Mouse (Mus musculus) ES-E14 (cell line): ENCODE results near the gene Rbfox2. TPM values are rescaled to one million over a fixed set of nuclear protein-coding genes. Genes with fewer than 3 reads are reported as not detected.

ENCODE experiments used
- DNase-seq: peaks from one replicate; pipeline ENCODE4 v3.0.0-alpha.2; 2013; ENCODE audit warnings: low read depth, low spot score
- H3K27ac ChIP-seq: 2 replicates; pipeline ENCODE4 v1.5.1; 2012; ENCODE audit warnings: low read depth, mild to moderate bottlenecking, low read length, moderate library complexity, mixed read lengths; ENCODE audit not compliant: poor library complexity, insufficient read depth, severe bottlenecking
- H3K36me3 ChIP-seq: 2 replicates; pipeline ENCODE4 v1.6.1; 2012; ENCODE audit warnings: mild to moderate bottlenecking, low read length, moderate library complexity, mixed read lengths; ENCODE audit not compliant: control insufficient read depth, poor library complexity, insufficient read depth, severe bottlenecking
- H3K4me1 ChIP-seq, 2 experiments: fragments of 150-350 bp in 1 of 2; sonication (generic) in 1 of 2; 2 replicates each; pipeline ENCODE4 v1.6.1; 2012; ENCODE audit warnings: low read length in 2 of 2, mild to moderate bottlenecking in 1 of 2, mixed read lengths in 1 of 2; ENCODE audit not compliant: control insufficient read depth in 2 of 2, insufficient read depth in 2 of 2, poor library complexity in 1 of 2
- H3K4me3 ChIP-seq, 2 experiments: fragments of 150-350 bp in 1 of 2; sonication (generic) in 1 of 2; 2 replicates each; pipeline ENCODE4 v1.5.1; 2012; ENCODE audit warnings: low read length in 2 of 2, low read depth in 1 of 2, mild to moderate bottlenecking in 1 of 2, mixed read lengths in 1 of 2; ENCODE audit not compliant: insufficient read depth in 1 of 2, poor library complexity in 1 of 2, severe bottlenecking in 1 of 2
- H3K9ac ChIP-seq: 2 replicates; pipeline ENCODE4 v1.6.1; 2012; ENCODE audit warnings: low read depth, mild to moderate bottlenecking, low read length, mixed read lengths; ENCODE audit not compliant: poor library complexity, insufficient read depth, severe bottlenecking
- H3K9me3 ChIP-seq: fragments of 150-350 bp; sonication (generic); 2 replicates; pipeline ENCODE4 v1.6.1; 2012; ENCODE audit warnings: low read depth, mild to moderate bottlenecking, low read length; ENCODE audit not compliant: control insufficient read depth, insufficient read depth
- CHD2 ChIP-seq: IDR thresholded peaks from 2 replicates; pipeline ENCODE4 v1.6.1; 2014; ENCODE audit warnings: mild to moderate bottlenecking, low read depth, low read length, inconsistent platforms
- HCFC1 ChIP-seq: IDR thresholded peaks from 2 replicates; pipeline ENCODE4 v1.6.1; 2012; ENCODE audit warnings: low read length, inconsistent platforms, borderline replicate concordance; ENCODE audit not compliant: insufficient read depth
- MAFK ChIP-seq: IDR thresholded peaks from 2 replicates; pipeline ENCODE4 v1.6.1; 2014; ENCODE audit warnings: mild to moderate bottlenecking, low read depth, low read length, inconsistent platforms; ENCODE audit not compliant: insufficient read depth
- ZC3H11A ChIP-seq: IDR thresholded peaks from 2 replicates; pipeline ENCODE4 v1.6.1; 2012; ENCODE audit warnings: low read depth, mild to moderate bottlenecking, inconsistent platforms, low read length, borderline replicate concordance
- ZNF384 ChIP-seq: IDR thresholded peaks from 2 replicates; pipeline ENCODE4 v1.6.1; 2012; ENCODE audit warnings: low read depth, low read length, inconsistent platforms
- in situ Hi-C, 2 experiments: fragments of 600-800 bp; cut with MboI; formaldehyde crosslinking; loops; one replicate each; pipeline ENCODE4 v1.15.1; 2025; ENCODE audit warnings: low sequenced_read_pairs in 2 of 2, inconsistent platforms in 1 of 2; ENCODE audit not compliant: unreplicated experiment in 2 of 2
- total RNA-seq: library from RNA; depleted of rRNA; stranded (reverse); fragments of 300-350 nt; gene quantifications from 2 replicates; pipeline ENCODE4 v1.2.3, GENCODE M21; 2012

Gene Rbfox2
- total RNA-seq, 1 experiment = 56.4 TPM

DNA sequence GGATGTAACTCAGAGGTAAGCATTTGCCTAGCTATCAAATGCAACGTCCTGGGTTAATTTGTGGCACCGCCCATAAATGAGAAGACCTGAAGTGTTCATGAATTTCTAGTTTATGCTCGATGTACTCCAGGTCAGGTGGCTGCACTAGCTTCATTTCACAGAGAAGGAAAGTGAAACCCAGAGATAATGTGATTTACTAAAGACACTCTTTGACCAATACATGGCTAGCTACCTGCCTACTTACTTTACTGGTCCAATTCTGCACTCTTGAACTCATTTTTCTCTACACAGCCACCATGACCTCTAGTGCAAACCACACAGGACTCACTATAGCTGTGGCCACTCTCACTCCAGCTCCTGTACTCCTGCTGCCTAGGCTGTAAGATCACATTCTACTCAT is 180.1 kb downstream of the Rbfox2 start:
- Histone ChIP-seq H3K9ac (no peak overlapping the region), H3K4me3 (no peak overlapping the region), H3K36me3 (no peaks in the 10 kb centered on the region; the same call in 1 of the 2 replicates), H3K27ac (no peak overlapping the region), H3K9me3 (no peaks in the 10 kb centered on the region), H3K4me1 (peaks cover 0 to 2% of the 10 kb centered on the region in 2 experiments; a peak in 1 of 4 replicates)
- TF ChIP-seq HCFC1 (no peak), ZNF384 (no peak), MAFK (no peak), CHD2 (no peak), ZC3H11A (no peak)
- in situ Hi-C loops = no loop called here
- no peak for DNase-seq

GRCm38 (mm10) chr15:77124372-77125117 is 182.3 kb downstream of the Rbfox2 start:
- DNase-seq = no peak
- peaks cover 0 to 5% of the 10 kb centered on the region in 2 experiments; a peak in 1 of 4 replicates for H3K4me1 ChIP-seq
- in situ Hi-C loops = no loop called here
- H3K27ac ChIP-seq = no peak overlapping the region
- TF ChIP-seq ZC3H11A (no peak), CHD2 (no peak), MAFK (no peak), ZNF384 (no peak), HCFC1 (no peak)
- no peaks in the 10 kb centered on the region for H3K36me3 ChIP-seq
- no peak overlapping the region for H3K9ac ChIP-seq
- no peaks in the 10 kb centered on the region for H3K9me3 ChIP-seq
- no peak overlapping the region for H3K4me3 ChIP-seq

- no peak overlapping the region for H3K9ac ChIP-seq
- no peak for DNase-seq
- H3K27ac ChIP-seq = no peak overlapping the region
- 0 out of 4 replicates have a peak, but pooled peaks cover 0 to 3% of the 10 kb centered on the region in 2 experiments for H3K4me1 ChIP-seq
- in situ Hi-C loops = no loop called here
- no peak overlapping the region for H3K4me3 ChIP-seq
- H3K36me3 ChIP-seq = no peaks in the 10 kb centered on the region
- H3K9me3 ChIP-seq = no peaks in the 10 kb centered on the region
- no peak for TF ChIP-seq HCFC1
- no peak for TF ChIP-seq CHD2
- no peak for TF ChIP-seq ZNF384
- no peak for TF ChIP-seq ZC3H11A
- no peak for TF ChIP-seq MAFK
Observed at GRCm38 (mm10) chr15:77122824-77123223, 184.0 kb downstream of the Rbfox2 start.

GRCm38 (mm10) chr15:77122208-77122607 is 184.6 kb downstream of the Rbfox2 start:
- H3K9me3 ChIP-seq = no peaks in the 10 kb centered on the region
- no peak overlapping the region for H3K4me3 ChIP-seq
- no peak for DNase-seq
- no peaks in the 10 kb centered on the region for H3K36me3 ChIP-seq
- in situ Hi-C loops = no loop called here
- H3K9ac ChIP-seq = no peak overlapping the region
- no peak overlapping the region for H3K27ac ChIP-seq
- H3K4me1 ChIP-seq = 0 out of 4 replicates have a peak, but pooled peaks cover 0 to 3% of the 10 kb centered on the region in 2 experiments
- TF ChIP-seq CHD2 (no peak), HCFC1 (no peak), MAFK (no peak), ZC3H11A (no peak), ZNF384 (no peak)

- Histone ChIP-seq H3K9ac (no peak overlapping the region), H3K27ac (no peak overlapping the region), H3K4me1 (peaks cover 0 to 5% of the 10 kb centered on the region in 2 experiments; a peak in 2 of 4 replicates), H3K4me3 (no peak overlapping the region), H3K36me3 (no peaks in the 10 kb centered on the region), H3K9me3 (no peaks in the 10 kb centered on the region)
- in situ Hi-C loops = no loop called here
- no peak for DNase-seq
- no peak for TF ChIP-seq HCFC1
- no peak for TF ChIP-seq CHD2
- no peak for TF ChIP-seq MAFK
- no peak for TF ChIP-seq ZC3H11A
- TF ChIP-seq ZNF384 = no peak
Observed at GRCm38 (mm10) chr15:77119666-77120065, 187.1 kb downstream of the Rbfox2 start.
